In the genomic region with DNA sequence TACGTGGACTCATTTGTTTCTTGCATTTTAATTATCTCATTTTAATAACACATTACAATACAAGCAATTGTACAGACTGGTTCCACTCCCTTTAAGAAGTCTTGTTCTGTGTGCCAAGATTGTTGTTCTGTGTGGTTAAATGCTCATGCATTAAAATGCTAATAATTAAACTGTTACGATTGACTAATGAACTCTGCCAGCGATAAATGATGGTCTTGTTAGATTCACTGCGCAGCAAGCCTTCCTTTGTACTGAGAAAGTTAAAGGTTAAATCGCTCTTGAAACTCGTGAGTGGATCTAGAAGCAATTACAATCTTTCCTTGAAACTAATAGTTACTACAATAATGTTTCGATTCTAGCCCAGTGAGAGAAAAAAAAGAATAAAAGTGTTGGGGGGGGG, we compare ENCODE assay signal across 25 mouse cellular contexts.
A peak's percentile ranks its signal among the peaks of the same experiment; 100 is the strongest.
DNase-seq lines count a peak whose midpoint lies in the region; ATAC-seq and TF ChIP-seq lines count a peak whose summit lies in the region.
"Had no signal": no experiment of that assay in that cellular context is flagged by ENCODE, and none has a peak within 500 bp of the region (broad histone marks: within the 10 kb centered on the region; RNA-seq: fewer than 3 reads in every experiment).

No protein-coding gene starts in this region.

- TF ChIP-seq POLR2A in kidney, adult 2 months (IDR thresholded peaks at IDR 0.05; ENCODE audit: low read depth, low read length), result no peak
- TF ChIP-seq POLR2A in brain, embryonic 14.5 days (IDR thresholded peaks at IDR 0.05; ENCODE audit: borderline replicate concordance, extremely low read depth, insufficient read depth, insufficient read length, poor library complexity, severe bottlenecking), result no peak

- H3K4me2 ChIP-seq in forebrain, embryonic 14.5 days (ENCODE audit: low read length), result no peak overlapping the region
- no peak overlapping the region for H3K4me2 ChIP-seq in forebrain, embryonic 13.5 days
- H3K4me2 ChIP-seq in kidney, embryonic 16.5 days (replicated peaks; ENCODE audit: low read depth, low read length), result no peak overlapping the region
- H3K4me2 ChIP-seq: forebrain, embryonic 15.5 days; heart, embryonic 11.5 days; heart, embryonic 15.5 days; hindbrain, embryonic 13.5 days had no signal

- no peak for TF ChIP-seq CTCF in kidney, adult 2 months (conservative IDR thresholded peaks at IDR 0.05; ENCODE audit: insufficient read depth, insufficient read length, low read depth, low read length)
- TF ChIP-seq CTCF in brain, embryonic 14.5 days (IDR thresholded peaks at IDR 0.05; ENCODE audit: borderline replicate concordance, extremely low read depth, insufficient read depth, insufficient read length), result no peak

- no peaks in the 10 kb centered on the region for H3K36me3 ChIP-seq in forebrain, embryonic 14.5 days (ENCODE audit: control insufficient read depth, insufficient read depth, low read length)
- H3K36me3 ChIP-seq in forebrain, embryonic 13.5 days (ENCODE audit: poor library complexity, severe bottlenecking), result no peaks in the 10 kb centered on the region
- no peaks in the 10 kb centered on the region for H3K36me3 ChIP-seq in kidney, adult 2 months (ENCODE audit: control insufficient read depth, insufficient read depth, low read length)
- no peaks in the 10 kb centered on the region for H3K36me3 ChIP-seq in kidney, embryonic 16.5 days (ENCODE audit: insufficient read depth, low read length)
- H3K36me3 ChIP-seq: forebrain, embryonic 10.5 days; forebrain, embryonic 15.5 days; heart, embryonic 15.5 days; hindbrain, embryonic 10.5 days; hindbrain, embryonic 13.5 days had no signal

- H3K27ac ChIP-seq in forebrain, embryonic 14.5 days (ENCODE audit: low read depth, low read length), result no peak overlapping the region
- H3K27ac ChIP-seq in forebrain, embryonic 13.5 days, result no peak overlapping the region
- H3K27ac ChIP-seq in kidney, adult 2 months (ENCODE audit: insufficient read depth, low read depth, low read length), result no peak overlapping the region
- peak overlapping the region; percentile 78 for H3K27ac ChIP-seq in kidney, embryonic 16.5 days (ENCODE audit: low read length)
- H3K27ac ChIP-seq: forebrain, embryonic 10.5 days; forebrain, embryonic 15.5 days; heart, embryonic 15.5 days; hindbrain, embryonic 10.5 days; hindbrain, embryonic 13.5 days had no signal

- ATAC-seq in forebrain, embryonic 14.5 days, result no peak
- no peak for ATAC-seq in forebrain, embryonic 13.5 days
- peak; percentile 50; the same call in 1 of the 2 replicates for ATAC-seq in kidney, embryonic 16.5 days (ENCODE audit: low FRiP score, low TSS enrichment)
- ATAC-seq: activated CD4-positive, CD25-positive, alpha-beta regulatory T cell, adult 4 months; forebrain, embryonic 15.5 days; hindbrain, embryonic 16.5 days had no signal

- no peaks in the 10 kb centered on the region for H3K9me3 ChIP-seq in forebrain, embryonic 14.5 days (replicated peaks; ENCODE audit: control insufficient read depth, low read length)
- no peaks in the 10 kb centered on the region for H3K9me3 ChIP-seq in forebrain, embryonic 13.5 days (replicated peaks)
- H3K9me3 ChIP-seq in kidney, embryonic 16.5 days (ENCODE audit: low read length), result no peaks in the 10 kb centered on the region
- H3K9me3 ChIP-seq: forebrain, embryonic 10.5 days; forebrain, embryonic 15.5 days; heart, embryonic 15.5 days; hindbrain, embryonic 10.5 days; hindbrain, embryonic 13.5 days had no signal

- H3K4me3 ChIP-seq in forebrain, embryonic 14.5 days (ENCODE audit: low read depth, low read length), result no peak overlapping the region
- H3K4me3 ChIP-seq in forebrain, embryonic 13.5 days, result no peak overlapping the region
- no peak overlapping the region for H3K4me3 ChIP-seq in kidney, adult 2 months (ENCODE audit: insufficient read depth, low read depth, low read length)
- H3K4me3 ChIP-seq in kidney, embryonic 16.5 days (ENCODE audit: low read length), result no peak overlapping the region
- H3K4me3 ChIP-seq: forebrain, embryonic 10.5 days; forebrain, embryonic 15.5 days; heart, embryonic 15.5 days; hindbrain, embryonic 10.5 days; hindbrain, embryonic 13.5 days had no signal

- no peak overlapping the region for H3K9ac ChIP-seq in forebrain, embryonic 14.5 days (ENCODE audit: low read length)
- H3K9ac ChIP-seq in forebrain, embryonic 13.5 days, result no peak overlapping the region
- H3K9ac ChIP-seq in kidney, embryonic 16.5 days (replicated peaks; ENCODE audit: low read length), result no peak overlapping the region
- H3K9ac ChIP-seq: forebrain, embryonic 15.5 days; heart, embryonic 15.5 days; hindbrain, embryonic 13.5 days had no signal

- H3K4me1 ChIP-seq in forebrain, embryonic 14.5 days (ENCODE audit: control insufficient read depth, insufficient read depth, low read length), result no peaks in the 10 kb centered on the region
- no peaks in the 10 kb centered on the region for H3K4me1 ChIP-seq in forebrain, embryonic 13.5 days
- peaks cover 6% of the 10 kb centered on the region; the same call in 1 of the 2 replicates for H3K4me1 ChIP-seq in kidney, adult 2 months (ENCODE audit: control insufficient read depth, insufficient read depth, low read length)
- H3K4me1 ChIP-seq in kidney, embryonic 16.5 days (ENCODE audit: insufficient read depth, low read length), result peaks cover 13% of the 10 kb centered on the region
- H3K4me1 ChIP-seq: forebrain, embryonic 15.5 days; heart, embryonic 15.5 days; hindbrain, embryonic 10.5 days; hindbrain, embryonic 13.5 days had no signal

- no peaks in the 10 kb centered on the region for H3K27me3 ChIP-seq in forebrain, embryonic 14.5 days (replicated peaks; ENCODE audit: control insufficient read depth, insufficient read depth, low read length)
- no peaks in the 10 kb centered on the region for H3K27me3 ChIP-seq in forebrain, embryonic 13.5 days
- no peaks in the 10 kb centered on the region for H3K27me3 ChIP-seq in kidney, adult 2 months (replicated peaks; ENCODE audit: control insufficient read depth, insufficient read depth, low read length)
- H3K27me3 ChIP-seq in kidney, embryonic 16.5 days (ENCODE audit: insufficient read depth, low read length), result no peaks in the 10 kb centered on the region
- H3K27me3 ChIP-seq: forebrain, embryonic 15.5 days; heart, embryonic 15.5 days; hindbrain, embryonic 13.5 days had no signal

- DNase-seq in forebrain, embryonic 14.5 days (ENCODE audit: low spot score), result peak; percentile 39
- DNase-seq in kidney, adult 2 months, result peak; percentile 79
- no peak for DNase-seq in kidney, postnatal 25 days
- DNase-seq in brain, embryonic 14.5 days (ENCODE audit: low read depth), result peak; percentile 54
- DNase-seq in layer of hippocampus, adult 11-12 months (ENCODE audit: low spot score), result no peak
- DNase-seq in lung, postnatal 36 days, result no peak
- DNase-seq: adrenal gland, adult 8-10 months; adrenal gland, postnatal 25 days; cerebellum, adult 18-20 months; cerebellum, adult 9-10 months; cerebellum, postnatal 14 days; gastrocnemius, postnatal 10 days; gastrocnemius, postnatal 36 days; heart, postnatal 10 days; heart, postnatal 36 days had no signal

- WGBS in forebrain, embryonic 14.5 days, result 25% methylated on average over 7 of the region's 7 CpGs
- WGBS in forebrain, embryonic 13.5 days, result 32% methylated on average over 7 of the region's 7 CpGs
- WGBS in kidney, adult 2 months, result 28% methylated on average over 7 of the region's 7 CpGs
- 50% methylated on average over 7 of the region's 7 CpGs for WGBS in kidney, embryonic 16.5 days

Comparison
In these comparisons a context has a peak if more than half of its experiments do, and no peak if none do; other contexts are left out.
1. DNase-seq: peak in forebrain, embryonic 14.5 days (single experiment), kidney, adult 2 months (single experiment) and brain, embryonic 14.5 days (single experiment); none in kidney, postnatal 25 days (0 of 2), layer of hippocampus, adult 11-12 months (single experiment) and lung, postnatal 36 days (single experiment).